10 mouse cellular contexts compared by ENCODE assay signal in the genomic region with DNA sequence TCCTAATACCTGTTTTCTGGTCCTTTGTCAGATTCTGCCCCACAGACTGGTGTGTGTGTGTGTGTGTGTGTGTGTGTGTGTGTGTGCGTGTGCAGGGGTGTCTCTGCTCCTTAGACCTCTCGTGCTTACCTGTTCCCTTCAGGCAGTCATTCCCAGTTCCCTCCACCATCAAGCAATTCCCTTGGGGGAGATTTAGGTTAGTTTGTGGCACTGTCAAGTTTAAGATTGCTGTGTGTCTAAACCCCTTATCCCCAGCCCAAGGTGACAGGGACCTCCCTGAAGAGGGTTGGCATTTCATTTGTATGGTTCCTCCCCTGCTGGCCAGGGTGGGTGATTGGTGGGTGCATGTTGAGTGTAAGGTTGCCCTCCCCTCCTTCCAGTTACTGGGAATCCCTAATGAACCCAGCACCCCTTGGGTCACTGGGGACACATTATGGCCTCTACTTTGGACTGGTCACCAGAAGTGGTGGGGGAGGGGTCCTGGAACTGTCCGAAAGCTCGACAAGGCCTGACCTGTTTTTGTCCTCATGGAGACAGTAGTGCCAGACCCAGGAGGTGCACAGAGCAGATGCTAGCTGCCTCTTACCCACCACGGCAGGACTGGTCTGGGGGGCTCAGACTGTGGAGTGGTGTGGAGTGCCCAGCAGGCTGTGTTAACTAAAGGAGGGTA. TPM values are rescaled to one million over a fixed set of nuclear protein-coding genes. Genes with fewer than 3 reads are reported as not detected.
DNase-seq lines count a peak whose midpoint lies in the region; ATAC-seq lines count a peak whose summit lies in the region.
"Had no signal": no experiment of that assay in that cellular context is flagged by ENCODE, and none has a peak within 500 bp of the region (broad histone marks: within the 10 kb centered on the region; RNA-seq: fewer than 3 reads in every experiment).

No protein-coding gene starts in this region.

- H3K27me3 ChIP-seq in megakaryocyte, embryonic 14.5 days (replicated peaks) = no peaks in the 10 kb centered on the region

- DNase-seq in adrenal gland, postnatal 10 days = peak; percentile 59
- no peak for DNase-seq in adrenal gland, postnatal 25 days
- peak; percentile 58 for DNase-seq in kidney, postnatal 14 days
- DNase-seq in retina, embryonic 14.5 days (ENCODE audit: low spot score) = peak; percentile 38
- DNase-seq in left cerebral cortex, postnatal 4 days = no peak
- DNase-seq in ovary, adult 18-20 months (ENCODE audit: low spot score) = no peak
- DNase-seq: adrenal gland, adult 2 months had no signal

- H3K9me3 ChIP-seq in megakaryocyte, embryonic 14.5 days = no peaks in the 10 kb centered on the region

- ATAC-seq in megakaryocyte, adult 5-6 weeks (ENCODE audit: poor library complexity, severe bottlenecking) = no peak

- H3K4me3 ChIP-seq in megakaryocyte, embryonic 14.5 days (replicated peaks) = peak overlapping the region; percentile 86

- peaks cover 98% of the 10 kb centered on the region for H3K36me3 ChIP-seq in megakaryocyte, embryonic 14.5 days (replicated peaks; ENCODE audit: low read length)

- intact Hi-C loops in left cerebral cortex, postnatal 4 days (cut with DNase I) = loop anchor here (10.0 kb wide), 1 partner anchor 454 kb away; no protein-coding TSS in a partner anchor

- H3K4me1 ChIP-seq in megakaryocyte, embryonic 14.5 days = peaks cover 98% of the 10 kb centered on the region

RNA-seq across cellular contexts. Expression of a gene that starts 31.1 kb away (rescaled TPM):
- total RNA-seq in adrenal gland, postnatal 10 days (2021) = 10 to 100 TPM; 47.2 to 74.1 TPM
- 26.8 and 40.2 TPM in 2 replicates for total RNA-seq in adrenal gland, postnatal 25 days (2021)
- 143 and 148 TPM in 2 replicates for polyA plus RNA-seq in megakaryocyte, embryonic 14.5 days (2012; ENCODE audit: insufficient read depth, low replicate concordance)
- 141 and 152 TPM in 2 replicates for total RNA-seq in megakaryocyte, adult 5-6 weeks (2015)
- total RNA-seq in megakaryocyte, adult 5-6 weeks (2017) = 211 and 245 TPM in 2 replicates
- total RNA-seq in left cerebral cortex, postnatal 4 days (2021) = 10 to 100 TPM; 21.1 to 21.9 TPM

RNA-seq across cellular contexts. Expression of a gene that starts 31.8 kb away (rescaled TPM):
- total RNA-seq in adrenal gland, postnatal 10 days (2021) = 1 to 10 TPM in 1 of 2 experiments, not detected in 1; 3.7 TPM
- 4.2 TPM in 1 of 2 replicates, not detected in the other for total RNA-seq in adrenal gland, postnatal 25 days (2021)
- 1.4 TPM in 1 of 2 replicates, not detected in the other for polyA plus RNA-seq in megakaryocyte, embryonic 14.5 days (2012; ENCODE audit: insufficient read depth, low replicate concordance)
- 10.2 TPM in 1 of 2 replicates, not detected in the other for total RNA-seq in megakaryocyte, adult 5-6 weeks (2015)
- total RNA-seq in megakaryocyte, adult 5-6 weeks (2017) = 35.6 TPM in 1 of 2 replicates, not detected in the other
- total RNA-seq in left cerebral cortex, postnatal 4 days (2021) = 1 to 10 TPM in 1 of 2 experiments, not detected in 1; 6.6 TPM
- total RNA-seq: adrenal gland, adult 2 months; left cerebral cortex, postnatal 14 days had no signal

RNA-seq across cellular contexts. Expression of a gene that starts 42.6 kb away (rescaled TPM):
- 100 to 1,000 TPM; 113 to 120 TPM for total RNA-seq in adrenal gland, postnatal 10 days (2021)
- total RNA-seq in adrenal gland, postnatal 25 days (2021) = 161 and 169 TPM in 2 replicates
- polyA plus RNA-seq in megakaryocyte, embryonic 14.5 days (2012; ENCODE audit: insufficient read depth, low replicate concordance) = 0.54 and 0.63 TPM in 2 replicates
- total RNA-seq in megakaryocyte, adult 5-6 weeks (2015) = 35.4 and 37.5 TPM in 2 replicates
- total RNA-seq in megakaryocyte, adult 5-6 weeks (2017) = 25.7 and 65.8 TPM in 2 replicates
- total RNA-seq in left cerebral cortex, postnatal 4 days (2021) = 100 to 1,000 TPM; 173 to 179 TPM

Comparison
In these comparisons a context has a peak if more than half of its experiments do, and no peak if none do; other contexts are left out.
1. DNase-seq: peak in adrenal gland, postnatal 10 days (single experiment), kidney, postnatal 14 days (single experiment) and retina, embryonic 14.5 days (single experiment); none in adrenal gland, postnatal 25 days (single experiment), left cerebral cortex, postnatal 4 days (single experiment) and ovary, adult 18-20 months (single experiment).